Comparison of ENCODE assay signal across 8 mouse cellular contexts in the genomic region with DNA sequence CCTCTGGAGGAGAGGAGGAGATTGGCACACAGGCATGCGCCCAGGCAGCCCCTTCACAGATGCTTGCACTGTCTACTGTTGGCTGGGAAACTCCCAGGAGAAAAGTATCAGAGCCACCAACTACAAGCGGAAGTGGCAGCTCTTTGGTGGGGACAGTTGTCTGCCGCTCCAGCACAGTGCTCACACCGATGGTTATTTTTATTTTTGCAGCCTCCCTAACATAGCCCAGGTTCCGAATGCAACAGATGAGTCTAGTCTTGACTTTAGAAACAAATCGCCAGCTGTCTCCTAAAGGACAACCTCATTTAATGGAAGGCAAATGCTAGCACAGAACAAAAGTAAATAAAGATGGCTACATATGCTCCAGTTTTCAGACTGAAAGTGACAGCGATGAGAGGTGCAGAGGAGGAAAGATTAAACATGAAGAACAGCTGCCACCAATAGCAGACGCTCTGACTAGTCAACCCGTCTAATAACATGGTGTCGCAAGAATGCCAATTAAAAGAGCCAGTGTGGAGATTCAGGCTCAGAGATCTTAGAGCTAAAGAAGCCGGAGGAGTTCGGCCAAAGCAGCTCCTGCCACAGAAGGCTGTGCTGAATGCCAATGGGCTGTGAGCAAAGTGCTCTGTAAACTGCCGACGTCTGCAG.
DNase-seq lines count a peak whose midpoint lies in the region; ATAC-seq and TF ChIP-seq lines count a peak whose summit lies in the region.

No protein-coding gene starts in this region.

- no peak for TF ChIP-seq CTCF in forebrain, postnatal 0 days (IDR thresholded peaks at IDR 0.05; ENCODE audit: low read depth)

- H3K27ac ChIP-seq in forebrain, postnatal 0 days (ENCODE audit: low read depth, low read length) = peak overlapping the region; percentile 62

- 14% methylated on average over 14 of the region's 14 CpGs for WGBS in forebrain, postnatal 0 days

- H3K36me3 ChIP-seq in forebrain, postnatal 0 days (ENCODE audit: insufficient read depth) = no peaks in the 10 kb centered on the region

- no peak overlapping the region for H3K9ac ChIP-seq in forebrain, postnatal 0 days

- H3K9me3 ChIP-seq in forebrain, postnatal 0 days (ENCODE audit: low read length) = no peaks in the 10 kb centered on the region

- peak overlapping the region; percentile 8; the same call in 1 of the 2 replicates for H3K4me2 ChIP-seq in forebrain, postnatal 0 days (ENCODE audit: low read depth)

- peak; percentile 78 for DNase-seq in layer of hippocampus, adult 11-12 months (ENCODE audit: low spot score)
- DNase-seq in layer of hippocampus, postnatal 25 days (ENCODE audit: extremely low spot score in 1 of 2, low spot score in 1 of 2) = no peak
- DNase-seq in forebrain, postnatal 0 days = peak; percentile 62
- DNase-seq in left cerebral cortex, postnatal 14 days (ENCODE audit: low spot score in 2 of 2) = peak; percentile 68 to 75
- peak; percentile 65 for DNase-seq in right cerebral cortex, postnatal 25 days
- DNase-seq in adrenal gland, adult 8-10 months = no peak
- no peak for DNase-seq in thymus, postnatal 4 days
- no peak for DNase-seq in urinary bladder, postnatal 14 days (ENCODE audit: low spot score)

- intact Hi-C loops in left cerebral cortex, postnatal 14 days (cut with DNase I) = loop anchor here (5.0 kb wide), 1 partner anchor 40 kb away; no protein-coding TSS in a partner anchor

- H3K4me1 ChIP-seq in forebrain, postnatal 0 days (ENCODE audit: insufficient read depth) = peaks cover 27% of the 10 kb centered on the region

- no peaks in the 10 kb centered on the region for H3K27me3 ChIP-seq in forebrain, postnatal 0 days (ENCODE audit: insufficient read depth, low read length)

- ATAC-seq in forebrain, postnatal 0 days = peak; percentile 74

- no peak overlapping the region for H3K4me3 ChIP-seq in forebrain, postnatal 0 days (ENCODE audit: low read depth, low read length)

Comparison
In these comparisons a context has a peak if more than half of its experiments do, and no peak if none do; other contexts are left out.
1. DNase-seq: peak in layer of hippocampus, adult 11-12 months (single experiment), forebrain, postnatal 0 days (single experiment), left cerebral cortex, postnatal 14 days (2 of 2) and right cerebral cortex, postnatal 25 days (single experiment); none in layer of hippocampus, postnatal 25 days (0 of 2), adrenal gland, adult 8-10 months (single experiment), thymus, postnatal 4 days (single experiment) and urinary bladder, postnatal 14 days (single experiment).